Mouse (Mus musculus) kidney, postnatal 10 days (tissue): Measurements from ENCODE around the gene Rgs8.
A peak's percentile ranks its signal among the peaks of the same experiment; 100 is the strongest.

Source experiments
- DNase-seq: peaks from one replicate; pipeline ENCODE4 v3.0.0; 2021; ENCODE audit warnings: mixed read lengths

The Rgs8 gene

GRCm38 (mm10) chr1:153677635-153678034, 24.8 kb downstream of the Rgs8 start:
- DNase-seq = no peak

- peak; percentile 70 for DNase-seq
Observed at GRCm38 (mm10) chr1:153679147-153679546, 26.3 kb downstream of the Rgs8 start.

GRCm38 (mm10) chr1:153679653-153680052, 26.8 kb downstream of the Rgs8 start:
- DNase-seq = no peak

GRCm38 (mm10) chr1:153680363-153680762, 27.5 kb downstream of the Rgs8 start:
- peak; percentile 18 for DNase-seq

GRCm38 (mm10) chr1:153681036-153681435, 28.2 kb downstream of the Rgs8 start:
- no peak for DNase-seq

- DNase-seq = no peak
Observed at GRCm38 (mm10) chr1:153683190-153683589, 30.4 kb downstream of the Rgs8 start.

- DNase-seq = no peak
Observed at GRCm38 (mm10) chr1:153685630-153686029, 32.8 kb downstream of the Rgs8 start.

GRCm38 (mm10) chr1:153692526-153692925, 39.7 kb downstream of the Rgs8 start:
- DNase-seq = no peak

GRCm38 (mm10) chr1:153694372-153695120, 41.7 kb downstream of the Rgs8 start:
- DNase-seq = no peak

GRCm38 (mm10) chr1:153695398-153695797, 42.6 kb downstream of the Rgs8 start:
- no peak for DNase-seq

GRCm38 (mm10) chr1:153696093-153696492, 43.3 kb downstream of the Rgs8 start:
- no peak for DNase-seq

GRCm38 (mm10) chr1:153696541-153696940, 43.7 kb downstream of the Rgs8 start:
- no peak for DNase-seq

GRCm38 (mm10) chr1:153697581-153698251, 44.9 kb downstream of the Rgs8 start:
- no peak for DNase-seq

- no peak for DNase-seq
Observed at GRCm38 (mm10) chr1:153698311-153699084, 45.7 kb downstream of the Rgs8 start.

GRCm38 (mm10) chr1:153700448-153701063, 47.7 kb downstream of the Rgs8 start:
- no peak for DNase-seq

GRCm38 (mm10) chr1:153701461-153701860, 48.6 kb downstream of the Rgs8 start:
- DNase-seq = no peak

GRCm38 (mm10) chr1:153702166-153702852, 49.5 kb downstream of the Rgs8 start:
- no peak for DNase-seq

GRCm38 (mm10) chr1:153702853-153703410, 50.1 kb downstream of the Rgs8 start:
- no peak for DNase-seq

- no peak for DNase-seq
Observed at GRCm38 (mm10) chr1:153703445-153703991, 50.7 kb downstream of the Rgs8 start.

GRCm38 (mm10) chr1:153704174-153704573, 51.3 kb downstream of the Rgs8 start:
- DNase-seq = no peak

GRCm38 (mm10) chr1:153704996-153705395, 52.2 kb downstream of the Rgs8 start:
- DNase-seq = no peak

GRCm38 (mm10) chr1:153708626-153709025, 55.8 kb downstream of the Rgs8 start:
- no peak for DNase-seq
